Mouse (Mus musculus) stomach, postnatal 0 days (tissue): ENCODE measurements around the gene Yy1.

Experiments used
- CTCF ChIP-seq: IDR thresholded peaks from 2 replicates; pipeline ENCODE4 v1.5.1; 2016; ENCODE audit warnings: antibody characterized with exemption, low read depth, mild to moderate bottlenecking, moderate library complexity
- EP300 ChIP-seq: optimal IDR thresholded peaks from 2 replicates; pipeline ENCODE3; 2016; ENCODE audit warnings: antibody characterized with exemption

- TF ChIP-seq EP300 (no peak), CTCF (no peak)
Measured at GRCm38 (mm10) chr12:108758273-108758672, 34.5 kb upstream of the Yy1 start.
